Mouse (Mus musculus) MN1 (cell line): ENCODE measurements around the gene Smpd4.

Source experiments
- DNase-seq: peaks from one replicate; pipeline ENCODE4 v3.0.0-alpha.2; 2016; ENCODE audit warnings: low spot score

The Smpd4 gene

GRCm38 (mm10) chr16:17638036-17638628, 19.0 kb downstream of the Smpd4 start:
- DNase-seq: no peak

- DNase-seq: no peak
Measured at GRCm38 (mm10) chr16:17639081-17639480, 19.9 kb downstream of the Smpd4 start.

- DNase-seq: no peak
Measured at GRCm38 (mm10) chr16:17639951-17640350, 20.8 kb downstream of the Smpd4 start.

GRCm38 (mm10) chr16:17640706-17641105, 21.6 kb downstream of the Smpd4 start:
- no peak for DNase-seq

GRCm38 (mm10) chr16:17641301-17641700, 22.1 kb downstream of the Smpd4 start:
- DNase-seq: no peak

GRCm38 (mm10) chr16:17642311-17642710, 23.2 kb downstream of the Smpd4 start:
- no peak for DNase-seq

- DNase-seq: no peak
Measured at GRCm38 (mm10) chr16:17643437-17643990, 24.4 kb downstream of the Smpd4 start.

GRCm38 (mm10) chr16:17646310-17647114, 27.4 kb downstream of the Smpd4 start, which contains the start of gene Ccdc74a:
Gene Ccdc74a, plus strand, starts transcription at chr16:17646470.
- peak; percentile 86 for DNase-seq

- no peak for DNase-seq
Measured at GRCm38 (mm10) chr16:17647156-17647555, 28.0 kb downstream of the Smpd4 start.

GRCm38 (mm10) chr16:17647566-17648340, 28.6 kb downstream of the Smpd4 start:
- DNase-seq: no peak

GRCm38 (mm10) chr16:17649925-17650605, 30.9 kb downstream of the Smpd4 start:
- no peak for DNase-seq

- no peak for DNase-seq
Measured at GRCm38 (mm10) chr16:17650711-17651110, 31.6 kb downstream of the Smpd4 start.

- DNase-seq: no peak
Measured at GRCm38 (mm10) chr16:17652607-17653006, 33.5 kb downstream of the Smpd4 start.

- no peak for DNase-seq
Measured at GRCm38 (mm10) chr16:17653601-17654000, 34.4 kb downstream of the Smpd4 start.

GRCm38 (mm10) chr16:17654188-17654795, 35.1 kb downstream of the Smpd4 start:
- DNase-seq: no peak

GRCm38 (mm10) chr16:17656212-17656871, 37.2 kb downstream of the Smpd4 start:
- no peak for DNase-seq

GRCm38 (mm10) chr16:17665568-17665967, 46.4 kb downstream of the Smpd4 start:
- no peak for DNase-seq

- DNase-seq: no peak
Measured at GRCm38 (mm10) chr16:17669886-17670285, 50.7 kb downstream of the Smpd4 start.
